Mouse (Mus musculus) cortical plate, adult 2 months (tissue): ENCODE measurements around the gene Pde9a.

Experiments
- CTCF ChIP-seq: fragments of 200-500 bp; IDR thresholded peaks from 2 replicates; pipeline ENCODE4 v1.5.1; 2011; ENCODE audit warnings: mild to moderate bottlenecking, control low read depth, low read length; ENCODE audit not compliant: insufficient read depth; ENCODE audit errors: extremely low read depth
- POLR2A ChIP-seq: fragments of 200-500 bp; IDR thresholded peaks from 2 replicates; pipeline ENCODE4 v1.6.1; 2011; ENCODE audit warnings: mild to moderate bottlenecking, low read length, control low read depth; ENCODE audit not compliant: insufficient read depth; ENCODE audit errors: extremely low read depth

GRCm38 (mm10) chr17:31521948-31522347 lies 135.9 kb downstream of the Pde9a start:
- TF ChIP-seq POLR2A, result no peak
- no peak for TF ChIP-seq CTCF
